ENCODE assay signal across 11 mouse cellular contexts in genomic region chr12:41646956-41647575, GRCm38 (mm10).
A peak's percentile ranks its signal among the peaks of the same experiment; 100 is the strongest.
DNase-seq lines count a peak whose midpoint lies in the region; ATAC-seq lines count a peak whose summit lies in the region.
"Had no signal": no experiment of that assay in that cellular context is flagged by ENCODE, and none has a peak within 500 bp of the region (broad histone marks: within the 10 kb centered on the region; RNA-seq: fewer than 3 reads in every experiment).

No protein-coding gene starts in this region.

- peak; percentile 16 to 17 for DNase-seq in cerebellum, postnatal 10 days
- no peak for DNase-seq in cerebellum, adult 9-11 months
- DNase-seq in neural tube, embryonic 11.5 days (ENCODE audit: low spot score), result peak; percentile 43
- DNase-seq in hindbrain, embryonic 11.5 days (ENCODE audit: low spot score), result peak; percentile 53
- DNase-seq in spleen, postnatal 4 days (ENCODE audit: low spot score in 2 of 2), result no peak
- DNase-seq in spleen, postnatal 36 days (ENCODE audit: low spot score in 2 of 2), result no peak
- DNase-seq: gastrocnemius, postnatal 10 days; lung, postnatal 4 days had no signal

- H3K9ac ChIP-seq in neural tube, embryonic 11.5 days (ENCODE audit: low read length), result no peak overlapping the region
- no peak overlapping the region for H3K9ac ChIP-seq in neural tube, embryonic 15.5 days (replicated peaks)
- H3K9ac ChIP-seq in hindbrain, embryonic 11.5 days (ENCODE audit: low read depth, low read length), result no peak overlapping the region
- no peak overlapping the region for H3K9ac ChIP-seq in neural tube, embryonic 13.5 days
- H3K9ac ChIP-seq: stomach, embryonic 15.5 days had no signal

- H3K27ac ChIP-seq in neural tube, embryonic 11.5 days (ENCODE audit: low read depth, low read length), result no peak overlapping the region
- no peak overlapping the region for H3K27ac ChIP-seq in neural tube, embryonic 15.5 days (replicated peaks)
- H3K27ac ChIP-seq in hindbrain, embryonic 11.5 days (ENCODE audit: low read depth, low read length), result peak overlapping the region; percentile 17; the same call in 1 of the 2 replicates
- H3K27ac ChIP-seq in neural tube, embryonic 13.5 days (replicated peaks), result no peak overlapping the region; the same call in 1 of the 2 replicates
- H3K27ac ChIP-seq: stomach, embryonic 15.5 days had no signal

- H3K4me2 ChIP-seq in neural tube, embryonic 11.5 days (ENCODE audit: low read depth), result no peak overlapping the region
- H3K4me2 ChIP-seq in neural tube, embryonic 15.5 days, result no peak overlapping the region
- no peak overlapping the region for H3K4me2 ChIP-seq in hindbrain, embryonic 11.5 days (replicated peaks; ENCODE audit: low read depth, low read length)
- no peak overlapping the region for H3K4me2 ChIP-seq in neural tube, embryonic 13.5 days
- H3K4me2 ChIP-seq: stomach, embryonic 15.5 days had no signal

- H3K36me3 ChIP-seq in neural tube, embryonic 11.5 days (ENCODE audit: control insufficient read depth, insufficient read depth, low read length), result no peaks in the 10 kb centered on the region
- no peaks in the 10 kb centered on the region for H3K36me3 ChIP-seq in neural tube, embryonic 15.5 days
- no peaks in the 10 kb centered on the region for H3K36me3 ChIP-seq in hindbrain, embryonic 11.5 days (ENCODE audit: control insufficient read depth, insufficient read depth, low read length)
- H3K36me3 ChIP-seq in neural tube, embryonic 13.5 days, result no peaks in the 10 kb centered on the region
- H3K36me3 ChIP-seq: stomach, embryonic 15.5 days had no signal

- H3K4me1 ChIP-seq in neural tube, embryonic 11.5 days (ENCODE audit: control insufficient read depth, insufficient read depth, low read length), result no peaks in the 10 kb centered on the region; the same call in 1 of the 2 replicates
- peaks cover 10% of the 10 kb centered on the region; the same call in 1 of the 2 replicates for H3K4me1 ChIP-seq in neural tube, embryonic 15.5 days
- H3K4me1 ChIP-seq in hindbrain, embryonic 11.5 days (replicated peaks; ENCODE audit: control insufficient read depth, insufficient read depth, low read length), result no peaks in the 10 kb centered on the region
- H3K4me1 ChIP-seq in neural tube, embryonic 13.5 days (replicated peaks), result peaks cover 20% of the 10 kb centered on the region

- H3K9me3 ChIP-seq in neural tube, embryonic 11.5 days (ENCODE audit: control insufficient read depth, low read length), result no peaks in the 10 kb centered on the region
- H3K9me3 ChIP-seq in neural tube, embryonic 15.5 days (replicated peaks), result no peaks in the 10 kb centered on the region
- H3K9me3 ChIP-seq in hindbrain, embryonic 11.5 days (ENCODE audit: control insufficient read depth, low read length), result no peaks in the 10 kb centered on the region
- H3K9me3 ChIP-seq in neural tube, embryonic 13.5 days, result no peaks in the 10 kb centered on the region
- H3K9me3 ChIP-seq: stomach, embryonic 15.5 days had no signal

- ATAC-seq in neural tube, embryonic 11.5 days (ENCODE audit: insufficient read depth, low FRiP score, low TSS enrichment), result peak; percentile 76
- ATAC-seq in neural tube, embryonic 15.5 days (ENCODE audit: low FRiP score), result no peak
- peak; percentile 88 for ATAC-seq in hindbrain, embryonic 11.5 days (ENCODE audit: low FRiP score)
- 0 out of 2 replicates have a peak, but pooled peaks have one; percentile 28 for ATAC-seq in neural tube, embryonic 13.5 days (ENCODE audit: low read depth)

- H3K4me3 ChIP-seq in neural tube, embryonic 11.5 days (ENCODE audit: low read depth, low read length), result no peak overlapping the region
- no peak overlapping the region for H3K4me3 ChIP-seq in neural tube, embryonic 15.5 days (replicated peaks)
- H3K4me3 ChIP-seq in hindbrain, embryonic 11.5 days (ENCODE audit: low read depth, low read length), result no peak overlapping the region
- no peak overlapping the region for H3K4me3 ChIP-seq in neural tube, embryonic 13.5 days
- H3K4me3 ChIP-seq: stomach, embryonic 15.5 days had no signal

- no peaks in the 10 kb centered on the region for H3K27me3 ChIP-seq in neural tube, embryonic 11.5 days (ENCODE audit: control insufficient read depth, insufficient read depth, low read length)
- H3K27me3 ChIP-seq in neural tube, embryonic 15.5 days (replicated peaks), result no peaks in the 10 kb centered on the region
- no peaks in the 10 kb centered on the region for H3K27me3 ChIP-seq in hindbrain, embryonic 11.5 days (ENCODE audit: control insufficient read depth, insufficient read depth, low read length)
- no peaks in the 10 kb centered on the region for H3K27me3 ChIP-seq in neural tube, embryonic 13.5 days
- H3K27me3 ChIP-seq: stomach, embryonic 15.5 days had no signal

- 21% methylated on average over 5 of the region's 5 CpGs for WGBS in neural tube, embryonic 11.5 days
- 9% methylated on average over 5 of the region's 5 CpGs for WGBS in neural tube, embryonic 15.5 days
- WGBS in hindbrain, embryonic 11.5 days, result 6% methylated on average over 5 of the region's 5 CpGs
- WGBS in neural tube, embryonic 13.5 days, result 6% methylated on average over 5 of the region's 5 CpGs

Comparison
In these comparisons a context has a peak if more than half of its experiments do, and no peak if none do; other contexts are left out.
1. DNase-seq: peak in cerebellum, postnatal 10 days (2 of 2), neural tube, embryonic 11.5 days (single experiment) and hindbrain, embryonic 11.5 days (single experiment); none in cerebellum, adult 9-11 months (single experiment), spleen, postnatal 4 days (0 of 2) and spleen, postnatal 36 days (0 of 2).